ENCODE assay signal across 2 mouse cellular contexts in genomic region chr9:21126259-21126627, GRCm38 (mm10).
TF ChIP-seq lines count a peak whose summit lies in the region.

No protein-coding gene starts in this region.

TF ChIP-seq in MEL, 35 proteins besides CTCF, POLR2A, EP300 and RAD21:
- TF ChIP-seq JUND (IDR thresholded peaks at IDR 0.05; ENCODE audit: low read depth, low read length): no peak
- TF ChIP-seq UBTF (IDR thresholded peaks at IDR 0.05; ENCODE audit: borderline replicate concordance, insufficient read depth, low read depth, low read length): no peak
- TF ChIP-seq TBP (IDR thresholded peaks at IDR 0.05; ENCODE audit: low read depth, low read length): no peak
- peak; percentile 85 for TF ChIP-seq TAL1 (IDR thresholded peaks at IDR 0.05; ENCODE audit: low read length)
- TF ChIP-seq ZKSCAN1 (IDR thresholded peaks at IDR 0.05; ENCODE audit: low read depth, low read length): no peak
- TF ChIP-seq RCOR1 (IDR thresholded peaks at IDR 0.05; ENCODE audit: low read depth, low read length): no peak

TF ChIP-seq in myocyte, 11 proteins besides CTCF, POLR2A, EP300 and RAD21:
- no peak for TF ChIP-seq MAX (IDR thresholded peaks at IDR 0.05; ENCODE audit: low read depth)
- peak; percentile 72 to 93 (median 79) for TF ChIP-seq MYOD1 (IDR thresholded peaks at IDR 0.05; ENCODE audit: control insufficient read depth in 1 of 3, insufficient read length in 2 of 3, low read depth in 2 of 3)
- TF ChIP-seq TCF12 (IDR thresholded peaks at IDR 0.05; ENCODE audit: insufficient read depth, poor library complexity, severe bottlenecking): peak; percentile 22
- TF ChIP-seq SRF (IDR thresholded peaks at IDR 0.05; ENCODE audit: control insufficient read depth, insufficient read length, low read depth): no peak
- TF ChIP-seq TCF3 (IDR thresholded peaks at IDR 0.05; ENCODE audit: insufficient read length, low read depth): peak; percentile 27
- TF ChIP-seq MYOG (IDR thresholded peaks at IDR 0.05; ENCODE audit: control insufficient read depth in 1 of 3, insufficient read depth in 1 of 3, insufficient read length in 2 of 3, low read depth in 2 of 3): peak; percentile 6 to 86 (median 66)
